Mouse (Mus musculus) G1E (cell line): ENCODE results near the gene Sfxn2. TPM values are rescaled to one million over a fixed set of nuclear protein-coding genes. Genes with fewer than 3 reads are reported as not detected.

Experiments
- ATAC-seq: 2 replicates; pipeline ENCODE4 v1.8.0; 2016; ENCODE audit warnings: mild to moderate bottlenecking; ENCODE audit not compliant: insufficient number of reproducible peaks, poor library complexity, low FRiP score, severe bottlenecking; ENCODE audit errors: extremely low read depth
- DNase-seq: peaks from one replicate; pipeline ENCODE4 v3.0.0; 2012; ENCODE audit warnings: low spot score
- H3K27me3 ChIP-seq: 2 replicates; pipeline ENCODE4 v1.6.1; 2012; ENCODE audit warnings: mild to moderate bottlenecking, low read length, inconsistent platforms; ENCODE audit not compliant: insufficient read depth
- H3K36me3 ChIP-seq: replicated peaks from 2 replicates; pipeline ENCODE3; 2012; ENCODE audit warnings: mild to moderate bottlenecking, inconsistent platforms
- H3K4me1 ChIP-seq: 2 replicates; pipeline ENCODE4 v1.6.1; 2012; ENCODE audit warnings: low read depth, low read length, inconsistent platforms, mixed read lengths; ENCODE audit not compliant: insufficient read depth
- H3K4me3 ChIP-seq: 2 replicates; pipeline ENCODE4 v1.5.1; 2012; ENCODE audit warnings: low read depth, mild to moderate bottlenecking, inconsistent platforms, low read length, moderate library complexity, mixed read lengths
- H3K9me3 ChIP-seq: replicated peaks from 2 replicates; pipeline ENCODE4 v1.6.1; 2012; ENCODE audit warnings: inconsistent platforms
- CTCF ChIP-seq: IDR thresholded peaks from 2 replicates; pipeline ENCODE4 v1.5.1; 2012; ENCODE audit warnings: low read depth, low read length, inconsistent platforms, mixed read lengths
- GATA1 ChIP-seq: IDR thresholded peaks from 2 replicates; pipeline ENCODE4 v1.6.1; 2012; ENCODE audit warnings: borderline replicate concordance, low read length, inconsistent platforms, mixed read lengths
- GATA2 ChIP-seq: IDR thresholded peaks from 2 replicates; pipeline ENCODE4 v1.6.1; 2012; ENCODE audit warnings: low read depth, low read length, inconsistent platforms, borderline replicate concordance
- POLR2AphosphoS5 ChIP-seq: IDR thresholded peaks from 2 replicates; pipeline ENCODE4 v1.6.1; 2012; ENCODE audit warnings: low read depth, low read length, inconsistent platforms; ENCODE audit not compliant: insufficient replicate concordance
- TAL1 ChIP-seq: conservative IDR thresholded peaks from 2 replicates; pipeline ENCODE4 v1.6.1; 2012; ENCODE audit warnings: low read depth, low read length, inconsistent platforms, mixed read lengths
- polyA plus RNA-seq: library from polyadenylated mRNA; stranded (reverse); fragments of >175 nt; gene quantifications from 2 replicates; pipeline ENCODE4 v1.2.3, GENCODE M21; 2012
- total RNA-seq, 2 experiments: library from RNA; stranded (forward) in 1 of 2; stranded (reverse) in 1 of 2; fragments of 200-1000 nt in 1 of 2; fragments of >200 nt in 1 of 2; fragmentation: Nextera tagmentation in 1 of 2; gene quantifications; 2 replicates each; pipeline ENCODE4 v1.2.3; 2014 to 2017

Sfxn2 gene
- total and polyA plus RNA-seq, 3 experiments = 1.6 to 5.9 (median 2.3) TPM

DNA sequence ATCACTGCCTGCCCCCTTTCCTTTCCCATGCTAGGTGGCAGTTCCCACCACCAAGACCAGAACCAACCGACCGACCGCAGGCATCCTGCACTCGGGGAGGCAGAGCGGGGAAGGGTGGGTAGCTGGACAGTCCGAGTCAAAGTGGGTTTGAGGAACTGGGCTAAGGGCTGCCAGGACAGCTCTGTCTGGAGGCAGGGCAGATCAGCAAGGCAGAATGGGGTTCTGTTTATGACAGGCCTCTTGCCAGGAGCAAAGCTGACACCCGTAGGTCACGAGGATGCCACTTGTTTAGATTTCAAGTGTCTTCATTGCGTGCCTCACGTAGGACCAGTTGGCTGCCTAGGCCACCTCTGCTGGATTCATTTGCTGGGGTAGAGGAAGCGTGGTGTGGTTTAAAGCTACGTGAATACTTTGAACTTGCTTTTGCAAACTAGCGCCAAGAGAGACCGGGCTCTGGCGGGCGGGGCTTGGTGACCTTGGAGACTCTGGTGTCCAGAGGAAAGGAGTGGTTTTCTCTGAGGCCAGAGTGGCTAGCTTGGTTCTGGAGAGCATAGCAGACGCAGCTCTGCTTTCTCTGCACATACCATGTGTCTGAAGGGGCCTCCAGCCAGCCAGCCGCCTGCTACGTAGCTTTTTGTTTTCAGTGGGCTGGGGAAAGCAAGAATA is 68.4 kb downstream of the Sfxn2 start:
- H3K36me3 ChIP-seq = peaks cover 94% of the 10 kb centered on the region
- H3K9me3 ChIP-seq = no peaks in the 10 kb centered on the region
- ATAC-seq (no peak), DNase-seq (no peak)
- TF ChIP-seq GATA2 (no peak), GATA1 (no peak), CTCF (no peak), POLR2AphosphoS5 (no peak), TAL1 (no peak)
- H3K27me3 ChIP-seq = no peaks in the 10 kb centered on the region
- H3K4me3 ChIP-seq = no peak overlapping the region
- peaks cover 14% of the 10 kb centered on the region; the same call in 1 of the 2 replicates for H3K4me1 ChIP-seq

DNA sequence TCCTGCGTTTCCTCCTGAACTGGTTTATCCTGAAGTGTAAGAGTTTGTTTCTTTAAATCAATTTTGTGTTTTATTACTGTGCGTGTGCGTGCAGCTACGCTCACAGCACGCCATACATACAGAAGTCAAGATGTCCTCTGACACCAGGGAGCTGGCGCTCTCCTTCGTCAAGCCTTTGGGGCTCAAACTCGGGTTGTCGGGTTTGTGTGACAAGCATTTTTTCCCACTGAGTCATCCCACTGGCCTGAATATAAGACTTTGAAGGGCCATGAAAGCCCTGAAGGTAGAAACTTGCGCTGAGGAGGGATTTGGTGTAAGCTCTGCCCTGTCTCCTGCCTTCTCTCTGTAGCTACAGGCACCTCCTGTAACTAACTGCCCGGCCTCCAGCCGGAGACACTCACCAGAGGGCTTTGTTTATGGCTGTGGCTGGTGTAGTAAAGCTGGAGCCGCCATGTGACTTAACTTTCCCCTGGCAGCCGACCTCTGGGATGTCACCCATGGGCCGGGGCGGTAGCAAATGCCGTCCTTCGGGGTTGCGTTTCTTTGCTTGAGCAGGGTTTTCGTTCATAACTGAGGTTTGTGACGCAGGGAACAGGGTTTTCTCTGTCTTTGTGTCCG is 69.1 kb downstream of the Sfxn2 start:
- ATAC-seq (no peak), DNase-seq (no peak)
- H3K27me3 ChIP-seq = no peaks in the 10 kb centered on the region
- TF ChIP-seq GATA2 = no peak
- TF ChIP-seq POLR2AphosphoS5 = no peak
- no peak for TF ChIP-seq TAL1
- no peak for TF ChIP-seq CTCF
- TF ChIP-seq GATA1 = no peak
- H3K4me3 ChIP-seq = no peak overlapping the region
- H3K36me3 ChIP-seq = peaks cover 94% of the 10 kb centered on the region
- no peaks in the 10 kb centered on the region for H3K9me3 ChIP-seq
- H3K4me1 ChIP-seq = peaks cover 14% of the 10 kb centered on the region; the same call in 1 of the 2 replicates

DNA sequence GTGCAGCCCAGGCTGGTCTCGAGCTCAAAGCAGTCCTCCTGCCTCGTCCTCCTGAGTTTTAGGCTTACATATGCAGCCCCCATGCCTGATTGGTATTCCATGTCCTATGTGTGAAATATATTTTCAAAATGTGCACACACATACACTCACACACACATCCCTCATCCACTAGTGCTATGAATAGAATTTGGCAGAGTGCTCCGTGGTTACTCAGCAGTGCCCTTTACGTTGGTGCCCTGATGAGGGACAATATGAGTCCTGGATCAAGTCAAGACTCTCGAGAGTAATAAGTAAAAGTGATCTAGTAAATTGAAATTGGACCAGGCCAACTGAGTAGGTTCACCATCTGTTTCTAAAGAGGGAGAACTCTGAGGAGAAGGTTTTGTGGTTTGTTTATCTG is 70.1 kb downstream of the Sfxn2 start:
- no peak overlapping the region for H3K4me3 ChIP-seq
- no peaks in the 10 kb centered on the region for H3K9me3 ChIP-seq
- no peaks in the 10 kb centered on the region for H3K27me3 ChIP-seq
- TF ChIP-seq GATA2 = no peak
- no peak for TF ChIP-seq CTCF
- TF ChIP-seq GATA1 = no peak
- TF ChIP-seq TAL1 = no peak
- no peak for TF ChIP-seq POLR2AphosphoS5
- ATAC-seq (no peak), DNase-seq (no peak)
- H3K4me1 ChIP-seq = peaks cover 9% of the 10 kb centered on the region; the same call in 1 of the 2 replicates
- H3K36me3 ChIP-seq = peaks cover 96% of the 10 kb centered on the region

DNA sequence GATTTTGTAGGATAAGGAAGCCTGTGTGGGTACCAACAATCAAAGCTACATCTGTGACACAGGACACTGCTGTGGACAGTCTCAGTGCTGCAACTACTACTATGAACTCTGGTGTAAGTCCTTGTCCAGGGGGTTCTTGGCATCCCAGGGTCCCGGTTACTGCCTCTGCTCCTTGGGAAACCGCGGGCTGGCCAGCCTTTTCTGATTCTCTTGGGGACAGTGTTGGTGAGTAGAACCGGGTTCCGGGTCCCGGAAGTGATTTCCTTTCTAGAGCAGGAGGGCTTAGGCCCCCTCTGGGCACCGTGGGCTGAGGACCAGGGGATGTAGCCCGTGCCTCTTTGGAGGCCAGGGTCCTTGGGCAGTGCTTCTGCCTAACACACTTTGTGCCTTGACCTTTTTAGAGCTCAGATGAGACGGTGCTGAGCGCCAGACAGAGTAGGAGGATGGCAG is 71.2 kb downstream of the Sfxn2 start:
- Histone ChIP-seq H3K4me1 (0 out of 2 replicates have a peak, but pooled peaks cover 4% of the 10 kb centered on the region), H3K4me3 (no peak overlapping the region), H3K9me3 (no peaks in the 10 kb centered on the region), H3K36me3 (peaks cover 97% of the 10 kb centered on the region), H3K27me3 (no peaks in the 10 kb centered on the region)
- DNase-seq = no peak
- TF ChIP-seq GATA2 (no peak), POLR2AphosphoS5 (no peak), GATA1 (no peak), TAL1 (no peak), CTCF (no peak)
- ATAC-seq = no peak

DNA sequence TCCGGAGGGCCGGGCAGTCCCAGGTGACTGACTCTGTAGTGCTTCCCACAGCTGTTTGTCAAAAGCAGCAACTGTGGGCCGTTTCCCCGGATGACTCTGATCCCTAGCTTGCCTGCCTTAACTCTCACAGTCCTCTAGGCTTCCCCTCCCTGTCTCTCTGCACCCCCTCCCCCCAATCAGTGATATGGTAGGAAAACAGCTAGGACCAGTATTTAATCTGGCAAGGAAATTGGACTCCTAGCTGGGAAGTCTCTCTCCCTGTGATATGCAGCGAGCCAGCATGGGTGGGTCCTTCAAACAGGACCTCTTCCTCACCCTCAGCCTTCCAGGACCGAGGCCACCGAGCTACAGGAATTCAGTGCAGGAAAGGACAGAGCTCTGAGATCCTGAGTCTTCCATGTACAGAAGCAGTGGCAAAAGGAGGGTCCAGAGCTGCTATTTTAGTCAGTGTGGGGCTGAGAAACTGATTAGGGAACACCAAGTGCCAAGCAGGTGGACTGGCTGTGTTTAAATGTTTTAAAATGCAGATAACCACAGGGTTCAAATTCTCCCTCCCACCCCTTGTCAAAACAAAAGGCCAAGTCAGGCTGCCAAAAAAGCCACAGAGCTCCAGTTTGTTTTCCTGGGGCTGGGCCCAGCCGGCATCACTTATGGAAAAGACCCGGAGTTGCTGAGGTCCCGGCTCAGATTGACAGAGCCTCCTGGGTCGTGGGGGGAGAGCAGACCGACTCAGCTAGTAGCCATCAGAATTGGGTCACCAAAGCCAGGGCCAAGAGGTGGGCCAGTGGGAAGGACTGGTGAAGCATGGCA is 71.8 kb downstream of the Sfxn2 start:
- TF ChIP-seq CTCF (no peak), POLR2AphosphoS5 (no peak), TAL1 (no peak), GATA1 (no peak), GATA2 (no peak)

More for the DNA sequence above, 71.8 kb downstream of the Sfxn2 start:
- no peak overlapping the region for H3K4me3 ChIP-seq
- 0 out of 2 replicates have a peak, but pooled peaks cover 4% of the 10 kb centered on the region for H3K4me1 ChIP-seq
- peaks cover 96% of the 10 kb centered on the region for H3K36me3 ChIP-seq
- no peaks in the 10 kb centered on the region for H3K27me3 ChIP-seq
- ATAC-seq = no peak
- DNase-seq = no peak
- H3K9me3 ChIP-seq = no peaks in the 10 kb centered on the region
